Mouse (Mus musculus) brain, adult 2 months (tissue): ENCODE results near the gene Fgfr2.
"Not testable (repeated sequence)": the region's sequence is repeated elsewhere in the genome, so short reads cannot be mapped to it uniquely, and the experiment has no call there.

Experiments
- DNase-seq: peaks from one replicate; pipeline ENCODE4 v3.0.0; 2011; ENCODE audit warnings: low read depth, low spot score

The Fgfr2 gene

DNA sequence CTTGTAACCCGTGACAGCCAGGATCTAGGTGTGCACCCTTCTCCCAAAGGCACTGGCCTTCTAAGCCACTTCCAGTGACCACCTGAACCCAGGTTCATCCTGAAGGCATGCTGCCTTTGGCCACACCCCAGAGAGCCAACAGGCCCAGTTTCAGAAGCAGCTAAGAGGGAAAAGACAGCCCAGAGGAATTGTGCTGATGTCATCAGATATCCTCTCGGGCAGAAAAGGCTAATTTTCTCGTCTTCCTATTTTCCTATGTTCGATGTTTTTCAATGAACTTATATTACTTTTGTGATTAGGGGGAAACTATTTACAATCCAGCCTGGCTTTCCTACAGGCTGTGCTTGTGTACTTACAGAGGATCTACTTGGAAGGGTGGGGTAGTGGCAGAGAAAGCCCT is 582.6 kb downstream of the Fgfr2 start:
- no peak for DNase-seq

DNA sequence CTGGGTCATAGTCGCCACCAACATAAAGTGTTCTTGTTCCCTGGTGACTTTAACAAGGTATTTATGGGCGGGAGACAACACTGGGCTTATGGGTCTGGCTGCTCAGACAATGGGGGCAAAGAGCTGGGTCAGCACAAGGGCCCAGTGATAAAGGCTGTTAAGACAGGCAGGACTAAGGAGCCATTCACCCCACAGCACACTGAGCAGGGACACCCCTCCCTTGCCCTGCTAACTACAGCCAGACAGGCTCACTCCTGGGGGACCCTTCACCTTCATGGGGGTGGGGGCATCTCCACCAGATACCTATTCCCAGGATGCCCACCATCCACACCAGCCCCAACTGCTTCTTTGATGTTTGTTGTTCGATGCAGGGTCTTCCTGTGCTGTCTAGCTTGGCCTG is 593.9 kb downstream of the Fgfr2 start:
- peak; percentile 7 for DNase-seq

DNA sequence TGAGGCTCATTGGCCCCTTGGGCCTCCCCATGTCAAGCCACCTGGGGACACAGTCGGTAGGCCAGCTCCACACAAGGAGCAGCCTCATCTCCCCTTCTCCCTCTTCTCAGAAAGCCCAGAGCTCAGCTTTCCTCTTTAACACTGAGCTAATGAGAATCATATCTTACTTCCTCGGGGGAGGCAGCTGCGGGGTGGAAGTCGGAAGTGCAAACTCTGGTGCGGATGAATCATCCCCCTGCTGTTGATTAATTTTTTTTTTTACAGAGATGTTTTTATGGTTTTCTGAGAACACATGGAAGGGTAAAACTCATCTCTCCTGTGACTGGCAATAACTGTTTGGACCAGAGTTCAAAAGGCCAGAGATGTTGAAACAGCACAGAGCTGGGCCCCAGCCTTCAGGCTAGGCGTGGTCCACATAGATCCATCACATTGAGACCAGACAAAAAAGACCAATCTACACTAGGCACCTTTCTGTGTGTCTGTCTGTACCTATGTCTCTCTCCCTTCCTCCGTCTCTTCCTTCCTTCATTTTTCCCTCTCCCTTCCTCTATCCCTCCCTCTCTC is 609.6 kb downstream of the Fgfr2 start:
- DNase-seq: peak; percentile 63

DNA sequence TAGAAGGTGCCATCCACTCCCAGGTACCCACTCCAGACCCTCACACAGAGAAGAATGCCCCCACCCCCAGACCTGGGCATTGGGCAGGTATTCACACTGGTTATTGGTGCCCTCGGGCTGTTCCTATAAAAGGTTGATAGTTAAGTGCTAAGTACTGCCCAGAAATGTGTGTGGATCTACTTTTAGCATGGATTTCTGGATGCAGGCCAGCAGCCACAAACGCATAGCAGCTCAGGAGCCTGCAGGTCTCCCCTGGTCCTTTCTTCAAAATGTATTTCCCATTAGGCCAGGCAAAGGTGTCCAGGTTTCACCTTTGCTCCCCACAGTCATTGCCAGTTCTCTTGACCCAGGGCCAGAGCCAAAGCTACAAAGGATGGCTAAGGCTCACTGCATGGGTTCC is 614.0 kb downstream of the Fgfr2 start:
- no peak for DNase-seq

DNA sequence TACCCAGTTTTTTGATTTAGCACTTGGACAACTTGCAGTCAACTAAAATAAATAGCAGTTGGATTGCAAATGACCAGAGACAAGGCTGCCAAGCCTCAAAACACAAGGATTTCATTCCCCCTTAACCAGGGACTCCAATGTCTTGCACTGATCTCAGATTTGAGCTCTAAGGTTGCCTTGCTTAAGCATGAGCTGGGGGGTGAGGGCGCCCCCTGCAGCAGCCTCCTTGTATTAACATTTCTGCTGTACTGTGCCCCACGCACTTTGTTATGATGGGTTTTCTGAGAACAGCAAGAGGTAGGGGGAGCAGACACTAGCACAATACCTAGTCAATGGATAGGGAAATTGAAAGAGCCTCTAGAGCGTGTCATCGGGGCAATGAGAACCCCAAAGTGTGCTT is 615.8 kb downstream of the Fgfr2 start:
- peak; percentile 34 for DNase-seq

DNA sequence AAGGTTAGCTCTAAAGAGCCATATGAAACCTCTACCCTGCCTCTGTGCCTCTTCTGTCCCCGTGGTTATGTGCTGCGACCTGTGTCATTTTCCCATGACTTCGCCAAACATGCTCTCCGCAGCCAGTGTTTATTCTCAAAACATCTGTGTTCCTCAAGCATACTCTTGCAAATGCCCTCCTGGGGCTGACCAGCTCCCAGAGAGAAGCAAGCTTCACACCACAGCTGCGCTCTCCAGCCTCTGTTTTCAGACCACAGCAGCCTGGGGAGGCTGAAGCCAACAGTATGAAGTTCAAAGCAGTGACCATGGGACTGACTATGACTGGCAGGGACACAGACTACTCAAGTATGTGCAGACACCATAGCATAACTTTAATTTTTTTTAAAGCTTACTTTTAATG is 616.9 kb downstream of the Fgfr2 start:
- no peak for DNase-seq

DNA sequence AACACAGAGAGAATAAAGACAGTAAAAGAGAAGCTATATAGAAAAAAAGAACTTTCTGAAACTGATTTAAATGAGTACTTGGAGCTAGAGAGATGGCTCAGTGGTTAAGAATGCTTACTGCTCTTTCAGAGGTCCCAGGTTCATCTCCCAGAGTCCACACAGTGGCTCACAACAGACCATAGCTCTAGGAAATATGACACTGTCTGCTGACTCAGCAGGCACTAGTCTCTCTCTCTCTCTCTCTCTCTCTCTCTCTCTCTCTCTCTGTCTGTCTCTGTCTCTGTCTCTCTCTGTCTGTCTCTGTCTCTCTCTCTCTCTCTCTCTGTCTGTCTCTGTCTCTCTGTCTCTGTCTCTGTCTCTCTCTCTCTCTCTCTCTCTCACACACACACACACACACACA is 620.7 kb downstream of the Fgfr2 start:
- DNase-seq: not testable (repeated sequence)

DNA sequence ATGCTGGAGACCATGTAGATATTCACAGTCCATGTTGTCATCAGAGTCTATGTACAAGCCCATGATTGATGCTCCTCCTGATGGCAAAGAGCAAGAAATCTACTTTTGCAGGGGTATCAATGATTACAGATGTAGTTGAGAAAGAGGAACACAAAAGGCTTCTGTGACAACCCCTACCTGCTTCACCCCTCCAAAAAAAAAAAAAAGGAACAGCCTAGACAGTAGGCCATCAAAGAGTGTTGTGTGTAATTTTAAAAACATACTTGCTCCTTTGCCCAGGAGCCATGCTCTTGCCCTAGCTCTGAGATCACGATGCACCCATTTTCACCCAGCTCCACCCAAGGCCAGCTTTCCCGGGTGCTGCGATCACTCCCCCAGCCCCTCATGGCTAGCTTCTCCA is 626.0 kb downstream of the Fgfr2 start:
- no peak for DNase-seq

DNA sequence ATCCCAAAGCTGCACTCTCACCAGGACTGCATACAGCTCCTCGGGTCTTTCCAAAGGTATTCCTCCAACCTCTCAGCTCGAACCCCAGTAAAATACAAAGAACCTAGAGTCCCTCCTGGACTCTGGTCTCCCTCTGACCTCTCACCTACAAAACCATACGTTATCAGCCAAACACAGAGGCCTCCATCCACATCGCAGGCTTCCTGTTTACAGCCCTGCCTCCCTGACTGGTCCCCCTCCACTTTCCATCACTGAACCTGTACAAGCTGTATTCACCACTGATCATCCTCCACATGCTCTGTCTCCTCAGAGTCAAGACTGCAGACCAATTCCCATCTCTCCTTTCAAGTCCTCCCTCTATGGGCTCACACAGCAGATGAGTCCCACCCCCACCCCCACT is 628.9 kb downstream of the Fgfr2 start:
- no peak for DNase-seq

DNA sequence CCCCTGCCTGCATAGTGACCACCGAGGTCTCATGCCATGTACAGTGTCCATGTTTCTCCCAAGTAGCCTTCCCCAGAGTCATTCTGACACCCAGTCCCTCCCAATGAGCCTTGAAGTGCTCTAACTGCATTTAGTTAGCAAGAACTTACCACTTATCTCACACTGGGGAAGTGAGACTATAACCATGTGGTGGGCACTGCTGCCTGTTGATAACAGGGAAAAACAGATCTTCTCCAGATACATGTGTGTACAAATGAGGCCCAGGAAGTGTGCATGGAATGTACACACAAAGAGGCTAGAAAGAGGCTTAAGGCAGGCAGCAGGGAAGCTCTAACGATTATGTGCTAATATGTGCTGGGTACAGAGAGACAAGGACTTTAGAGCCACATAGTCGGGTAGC is 629.5 kb downstream of the Fgfr2 start:
- DNase-seq: no peak

DNA sequence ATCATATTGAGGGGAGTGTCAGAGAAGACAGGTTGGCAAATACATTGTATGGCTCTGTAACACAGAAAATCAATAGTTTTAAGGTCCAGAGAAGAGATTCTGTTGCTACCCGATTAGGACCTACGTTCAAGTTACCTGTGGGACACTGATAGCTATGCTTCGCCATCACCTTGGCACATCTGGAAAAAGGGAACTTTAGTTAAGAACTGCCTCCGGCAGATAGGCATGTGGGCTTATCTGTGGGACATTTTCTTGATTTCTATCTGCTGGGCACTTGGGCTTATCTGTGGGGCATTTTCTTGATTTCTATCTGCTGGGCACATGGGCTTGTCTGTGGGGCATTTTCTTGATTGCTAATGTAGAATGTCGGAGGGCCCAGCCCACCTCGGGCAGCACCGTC is 631.2 kb downstream of the Fgfr2 start:
- DNase-seq: no peak

DNA sequence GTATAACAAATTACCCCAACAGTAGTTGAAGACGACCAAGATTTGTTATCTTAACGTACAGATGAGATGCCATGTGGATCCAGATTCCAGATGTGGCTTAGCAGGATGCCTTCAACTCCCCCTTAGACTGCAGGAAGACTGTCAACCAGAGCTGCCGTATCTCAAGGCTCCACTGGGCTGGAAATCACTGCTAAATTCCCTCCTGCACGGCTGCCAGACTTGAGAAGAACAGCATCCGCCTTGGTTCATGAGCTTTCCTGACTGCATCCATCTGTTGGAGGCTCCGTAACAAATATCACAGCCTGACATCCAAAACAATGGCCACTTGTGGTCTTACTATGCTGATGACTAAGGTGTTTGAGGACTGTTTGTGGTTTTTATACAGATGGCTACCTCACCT is 635.8 kb downstream of the Fgfr2 start:
- no peak for DNase-seq

DNA sequence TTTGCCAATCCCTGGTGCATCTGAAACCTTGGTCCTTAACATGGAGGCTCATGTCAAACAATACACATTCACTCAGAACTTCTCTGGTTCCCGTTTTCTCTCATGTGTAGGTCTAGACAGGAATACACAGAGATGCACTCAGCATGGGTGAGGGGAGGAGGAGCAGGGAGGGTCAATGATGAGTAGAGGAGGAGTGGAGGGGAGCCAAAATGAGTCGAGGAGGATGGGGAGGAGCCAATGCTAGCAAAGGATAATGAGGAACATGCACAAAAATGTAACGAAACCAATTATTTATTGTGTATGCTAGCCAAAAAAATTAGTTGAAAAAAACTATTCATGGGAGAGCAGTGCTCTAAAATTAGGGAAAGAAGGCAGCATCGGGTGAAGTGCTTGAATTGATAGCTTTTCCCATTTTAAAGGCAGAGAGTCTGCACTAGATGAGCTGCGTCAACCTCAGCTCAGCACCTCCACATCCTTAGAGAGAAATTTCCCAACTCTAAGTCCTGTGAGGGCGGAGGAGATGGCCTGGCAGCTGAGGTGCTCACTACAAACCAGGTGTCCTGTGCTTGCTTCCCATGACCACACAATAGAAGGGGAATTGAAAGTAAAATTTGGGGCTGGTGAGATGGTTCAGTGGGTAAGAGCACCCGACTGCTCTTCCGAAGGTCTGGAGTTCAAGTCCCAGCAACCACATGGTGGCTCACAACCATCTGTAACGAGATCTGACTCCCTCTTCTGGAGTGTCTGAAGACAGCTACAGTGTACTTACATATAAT is 636.6 kb downstream of the Fgfr2 start:
- DNase-seq: no peak

DNA sequence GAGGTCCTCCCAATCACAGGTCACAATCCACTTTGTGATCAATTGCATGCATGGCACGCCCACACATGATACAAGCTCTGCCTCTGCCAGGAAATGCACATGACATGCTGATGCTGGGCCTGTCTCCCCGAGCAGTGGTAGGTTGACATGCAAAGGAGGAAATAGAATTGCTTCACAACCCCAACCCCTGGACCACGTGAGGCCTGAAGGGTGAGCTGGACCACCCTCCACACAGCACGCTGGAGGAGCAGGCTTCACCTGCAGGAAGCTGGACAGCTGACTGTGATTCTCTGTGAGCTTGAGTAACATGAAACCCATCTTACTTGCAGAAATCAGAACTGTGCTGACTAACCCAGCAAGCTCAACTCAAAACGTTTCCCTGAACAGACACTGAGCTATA is 638.7 kb downstream of the Fgfr2 start:
- DNase-seq: no peak

DNA sequence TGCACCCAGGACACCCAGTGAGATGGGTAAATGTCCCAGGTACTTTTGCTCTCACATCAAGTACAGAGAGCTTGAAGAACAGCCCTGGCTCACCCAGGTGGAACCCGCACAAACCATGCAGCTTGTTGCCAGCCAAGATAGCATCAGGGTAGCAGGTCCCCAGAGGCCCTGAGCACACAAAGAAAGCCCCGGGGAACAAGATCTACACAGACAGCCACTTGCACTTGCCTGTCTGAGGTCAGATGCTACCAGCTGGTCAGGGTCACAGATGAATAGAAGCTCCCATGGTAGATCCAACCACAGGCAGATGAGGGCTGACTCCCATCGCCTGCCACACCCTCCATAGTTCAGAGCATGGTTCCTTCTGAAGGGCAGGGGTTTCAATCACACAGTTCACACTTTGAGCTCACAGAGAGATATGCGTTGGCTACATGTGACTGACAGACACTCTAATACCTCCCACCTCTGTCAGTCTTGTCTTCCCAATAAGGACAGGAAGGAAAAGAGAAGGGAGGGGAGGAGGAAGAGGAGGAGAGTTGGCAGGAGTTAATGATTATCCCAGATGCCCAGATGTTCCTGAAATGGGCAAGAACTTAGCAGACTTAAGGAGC is 642.3 kb downstream of the Fgfr2 start:
- DNase-seq: no peak

DNA sequence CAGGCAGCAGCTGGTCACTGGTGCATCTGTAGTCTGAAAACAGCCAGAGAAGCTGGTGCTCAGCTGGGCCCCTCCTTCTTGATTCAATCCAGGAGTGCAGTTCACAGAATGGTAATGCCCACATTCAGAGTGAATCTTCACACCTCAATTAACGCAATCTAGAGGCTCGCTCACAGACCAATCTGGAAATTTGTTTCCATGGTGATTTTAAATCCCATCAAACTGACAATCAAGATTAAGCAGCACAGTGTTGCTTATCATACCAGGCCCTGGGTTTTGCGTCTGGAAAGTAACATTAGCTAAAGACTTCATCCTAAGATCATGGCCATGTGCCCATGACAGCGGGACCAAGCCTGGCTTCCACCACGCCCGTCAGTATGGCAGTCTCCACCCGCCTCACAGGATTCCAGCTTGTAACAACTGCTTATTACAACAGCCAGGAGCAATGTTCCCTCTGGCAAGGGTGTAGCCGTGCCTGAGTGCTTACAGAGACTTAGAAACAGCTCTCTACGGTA is 644.8 kb downstream of the Fgfr2 start:
- DNase-seq: no peak

DNA sequence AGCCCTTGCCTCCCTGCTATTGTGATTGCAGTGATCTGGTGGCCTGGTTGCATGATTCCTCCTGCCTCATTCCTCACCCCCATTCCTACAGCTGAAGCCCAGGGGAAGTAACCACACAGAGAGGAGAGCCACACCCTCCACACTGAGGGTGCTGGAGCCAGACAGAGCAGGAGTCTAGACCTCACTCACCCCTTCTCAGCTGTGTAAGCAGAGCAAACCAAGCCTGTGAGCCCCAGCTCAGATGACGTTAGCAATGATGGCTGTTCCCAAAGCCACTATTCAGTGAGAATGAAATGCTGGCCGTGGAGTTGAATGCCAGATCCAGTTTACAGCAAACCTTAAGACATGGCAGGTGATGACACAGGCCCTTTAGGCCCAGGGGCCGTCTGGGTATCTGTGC is 645.4 kb downstream of the Fgfr2 start:
- no peak for DNase-seq

DNA sequence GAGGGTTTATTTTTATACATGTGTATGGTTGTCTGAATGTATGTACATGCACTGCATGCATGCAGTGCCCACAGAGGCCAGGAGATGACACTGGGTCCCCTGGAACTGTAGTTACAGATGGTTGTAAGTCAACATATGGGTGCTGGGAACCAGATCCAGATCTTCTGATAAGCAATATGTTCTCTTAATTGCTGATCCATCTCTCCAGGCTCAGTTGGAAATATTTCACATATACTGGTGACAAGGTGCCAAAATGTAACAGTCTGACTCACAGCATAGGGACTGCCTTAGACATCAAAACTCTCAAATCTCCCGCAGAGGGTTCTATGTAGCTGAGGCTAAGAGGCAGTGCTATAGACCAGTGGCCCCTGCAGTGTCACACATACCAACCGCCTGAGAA is 646.7 kb downstream of the Fgfr2 start:
- DNase-seq: no peak

DNA sequence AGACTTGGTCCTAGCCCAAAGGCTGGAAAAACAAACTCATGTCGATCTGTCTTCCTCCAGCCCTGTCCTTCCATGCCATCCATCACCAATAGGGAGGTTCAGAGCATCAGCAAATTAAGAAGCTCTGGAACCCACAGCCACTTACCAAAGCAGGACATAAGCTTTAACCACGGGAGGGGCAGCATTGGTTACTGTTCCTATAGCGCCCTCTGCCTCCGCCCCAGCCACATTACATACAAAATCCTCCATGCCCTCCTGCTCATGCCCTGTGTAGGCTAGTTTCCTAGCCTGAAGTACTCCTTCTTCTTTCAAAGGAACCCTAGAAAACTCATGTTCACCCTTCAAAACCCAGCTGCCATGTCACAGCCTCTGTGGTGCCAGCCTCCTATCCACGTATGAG is 648.1 kb downstream of the Fgfr2 start:
- peak; percentile 79 for DNase-seq

DNA sequence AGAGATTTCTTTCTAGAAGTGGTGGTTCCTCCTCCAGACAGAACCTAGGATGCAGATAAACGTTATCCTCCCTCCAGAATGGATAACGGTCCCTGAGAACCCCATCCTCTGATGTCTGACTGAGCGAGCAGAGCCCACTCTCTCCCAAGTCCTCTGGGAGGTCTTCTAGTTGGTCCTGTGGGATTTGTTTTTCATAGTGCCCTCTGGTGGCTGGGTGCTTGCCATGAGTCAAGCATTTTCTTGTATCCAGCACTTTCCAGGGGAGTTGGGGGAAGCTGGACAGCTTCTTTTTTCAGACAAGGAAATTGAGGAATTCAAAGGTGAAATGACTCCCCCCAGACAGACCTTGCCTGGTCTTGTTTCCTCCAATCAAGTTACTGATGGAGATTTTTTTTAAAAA is 651.8 kb downstream of the Fgfr2 start:
- peak; percentile 80 for DNase-seq

DNA sequence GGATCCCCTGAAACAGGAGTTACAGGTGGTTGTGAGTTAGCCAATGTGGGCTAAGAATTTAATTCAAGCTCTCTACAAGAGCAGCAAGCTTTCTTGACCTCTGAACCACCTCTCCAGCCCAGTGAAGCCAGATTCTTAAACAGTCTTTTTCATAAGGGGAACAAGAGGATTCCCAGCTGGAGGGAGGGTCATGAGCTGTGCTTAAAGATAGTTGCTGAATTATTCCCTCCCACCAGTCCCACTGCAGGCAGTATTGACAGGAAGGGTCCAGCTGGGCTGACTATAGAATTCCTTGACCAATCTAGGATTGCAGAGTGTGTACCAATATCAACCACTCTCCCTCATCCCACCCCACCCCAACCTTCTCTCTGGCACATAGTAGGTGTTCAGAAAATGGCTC is 654.8 kb downstream of the Fgfr2 start:
- no peak for DNase-seq

DNA sequence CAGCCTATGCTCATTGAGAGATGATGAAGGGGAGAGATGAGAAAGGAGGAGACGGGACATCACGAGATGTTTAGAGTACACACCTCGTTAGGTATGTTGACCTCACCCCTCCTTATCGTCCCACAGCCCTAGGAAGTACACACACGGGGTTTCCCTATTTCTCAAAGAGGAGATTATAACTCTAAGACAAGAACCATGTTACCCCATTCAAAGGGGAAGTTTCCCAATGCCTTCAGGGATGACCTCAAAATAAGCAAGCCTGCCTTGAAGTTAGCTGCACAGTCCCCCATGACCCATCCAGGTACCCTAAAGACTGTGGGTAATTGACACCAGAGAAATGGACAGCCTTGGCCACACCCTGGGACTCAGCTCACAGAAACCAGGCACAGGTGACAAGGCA is 657.3 kb downstream of the Fgfr2 start:
- DNase-seq: no peak

DNA sequence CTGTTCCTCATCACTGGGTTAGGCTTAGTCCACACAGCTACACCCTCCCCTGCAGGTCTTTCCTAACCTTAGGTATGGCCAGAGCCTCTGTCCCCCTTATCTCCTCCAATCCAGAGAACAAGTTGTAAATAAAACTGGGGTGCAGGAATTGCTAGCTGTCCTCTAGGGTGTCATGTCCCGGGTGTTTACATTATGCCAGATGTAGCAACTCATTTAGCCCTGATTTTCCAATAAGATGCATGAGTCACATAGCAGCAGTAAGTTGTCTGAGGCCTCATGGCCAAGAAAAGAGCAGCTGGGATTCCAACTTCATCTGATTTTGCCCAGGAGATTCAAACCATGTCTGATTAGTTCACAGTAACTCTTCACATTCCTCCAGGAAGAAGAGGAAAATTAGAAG is 658.3 kb downstream of the Fgfr2 start:
- DNase-seq: peak; percentile 47
